Mouse (Mus musculus): Measurements from ENCODE around the gene Rhd.
"Not testable (repeated sequence)": the region's sequence is repeated elsewhere in the genome, so short reads cannot be mapped to it uniquely, and the experiment has no call there.

The Rhd gene

GRCm38 (mm10) chr4:134861884-134862283 lies 2.5 kb upstream of the Rhd start:
- DNase-seq = no peak

- no peak for DNase-seq
Observed at GRCm38 (mm10) chr4:134862996-134863395, 1.3 kb upstream of the Rhd start.

GRCm38 (mm10) chr4:134865340-134865739 lies 1.0 kb downstream of the Rhd start:
- DNase-seq = no peak

GRCm38 (mm10) chr4:134865789-134866188 lies 1.5 kb downstream of the Rhd start:
- DNase-seq = no peak

- DNase-seq = no peak
Observed at GRCm38 (mm10) chr4:134867213-134867612, 2.9 kb downstream of the Rhd start.

GRCm38 (mm10) chr4:134867661-134868060 lies 3.3 kb downstream of the Rhd start:
- no peak for DNase-seq

GRCm38 (mm10) chr4:134868065-134868464 lies 3.7 kb downstream of the Rhd start:
- DNase-seq = no peak

GRCm38 (mm10) chr4:134868490-134868889 lies 4.2 kb downstream of the Rhd start:
- DNase-seq = no peak

GRCm38 (mm10) chr4:134869068-134869730 lies 4.9 kb downstream of the Rhd start:
- peak; percentile 16 for DNase-seq

GRCm38 (mm10) chr4:134869815-134870375 lies 5.6 kb downstream of the Rhd start:
- DNase-seq = no peak

GRCm38 (mm10) chr4:134871477-134871876 lies 7.1 kb downstream of the Rhd start:
- no peak for DNase-seq

GRCm38 (mm10) chr4:134871950-134872349 lies 7.6 kb downstream of the Rhd start:
- DNase-seq = no peak

GRCm38 (mm10) chr4:134876171-134876570 lies 11.8 kb downstream of the Rhd start:
- DNase-seq = no peak

- DNase-seq = peak; percentile 88
Observed at GRCm38 (mm10) chr4:134879410-134879981, 15.2 kb downstream of the Rhd start.

GRCm38 (mm10) chr4:134880041-134880440 lies 15.7 kb downstream of the Rhd start:
- peak; percentile 57 for DNase-seq

- DNase-seq = peak; percentile 71
Observed at GRCm38 (mm10) chr4:134883266-134883665, 18.9 kb downstream of the Rhd start.

- DNase-seq = no peak
Observed at GRCm38 (mm10) chr4:134883808-134884207, 19.5 kb downstream of the Rhd start.

GRCm38 (mm10) chr4:134884364-134884763 lies 20.0 kb downstream of the Rhd start:
- no peak for DNase-seq

- DNase-seq = peak; percentile 70
Observed at GRCm38 (mm10) chr4:134892096-134892495, 27.8 kb downstream of the Rhd start.

- DNase-seq = no peak
Observed at GRCm38 (mm10) chr4:134897256-134897655, 32.9 kb downstream of the Rhd start.

- DNase-seq = no peak
Observed at GRCm38 (mm10) chr4:134901126-134901525, 36.8 kb downstream of the Rhd start.

- DNase-seq = no peak
Observed at GRCm38 (mm10) chr4:134903046-134903445, 38.7 kb downstream of the Rhd start.

GRCm38 (mm10) chr4:134911406-134911805 lies 47.1 kb downstream of the Rhd start:
- DNase-seq = not testable (repeated sequence)

- peak; percentile 95 for DNase-seq
Observed at GRCm38 (mm10) chr4:134913413-134913812, 49.1 kb downstream of the Rhd start.

Data from thymus, postnatal 4 days (tissue).